Mouse (Mus musculus) E14TG2a.4 (cell line): Measurements from ENCODE around the gene Elavl1.
A peak's percentile ranks its signal among the peaks of the same experiment; 100 is the strongest.

ENCODE experiments used
- H3K27me3 ChIP-seq: 2 replicates; pipeline ENCODE4 v1.6.1; 2014; ENCODE audit warnings: low read length, control low read depth; ENCODE audit not compliant: insufficient read depth
- H3K36me3 ChIP-seq: 2 replicates; pipeline ENCODE4 v1.6.1; 2014; ENCODE audit warnings: low read length, control low read depth; ENCODE audit not compliant: insufficient read depth
- H3K4me1 ChIP-seq: replicated peaks from 2 replicates; pipeline ENCODE4 v1.6.1; 2014; ENCODE audit warnings: low read depth, low read length, control low read depth
- H3K4me3 ChIP-seq: replicated peaks from 2 replicates; pipeline ENCODE4 v1.5.1; 2014; ENCODE audit warnings: mild to moderate bottlenecking, low read length
- H3K9me3 ChIP-seq: 2 replicates; pipeline ENCODE4 v1.6.1; 2014; ENCODE audit warnings: low read length, control low read depth
- CTCF ChIP-seq: conservative IDR thresholded peaks from 2 replicates; pipeline ENCODE4 v1.5.1; 2014; ENCODE audit warnings: low read length
- NANOG ChIP-seq: IDR thresholded peaks from 2 replicates; pipeline ENCODE4 v1.6.1; 2014; ENCODE audit warnings: borderline replicate concordance, low read length, mixed read lengths
- POU5F1 ChIP-seq: IDR thresholded peaks from 2 replicates; pipeline ENCODE4 v1.6.1; 2014; ENCODE audit warnings: low read length, borderline replicate concordance

Gene Elavl1

GRCm38 (mm10) chr8:4324983-4325750 is at the start of gene Elavl1, which contains the start of gene Ccl25:
Gene Elavl1 (minus strand): TSS chr8:4325413.
Gene Ccl25 (plus strand): TSS chr8:4325210.
- Histone ChIP-seq H3K27me3 (no peaks in the 10 kb centered on the region), H3K36me3 (peaks cover 63% of the 10 kb centered on the region), H3K9me3 (no peaks in the 10 kb centered on the region), H3K4me1 (peaks cover 59% of the 10 kb centered on the region), H3K4me3 (peak within 1 kb of the TSS; percentile 94)
- no peak for TF ChIP-seq NANOG
- no peak for TF ChIP-seq POU5F1
- no peak for TF ChIP-seq CTCF

GRCm38 (mm10) chr8:4372657-4373056 is 47.4 kb upstream of the Elavl1 start:
- no peaks in the 10 kb centered on the region; the same call in 1 of the 2 replicates for H3K9me3 ChIP-seq
- no peaks in the 10 kb centered on the region for H3K36me3 ChIP-seq
- peaks cover 15% of the 10 kb centered on the region for H3K4me1 ChIP-seq
- TF ChIP-seq NANOG (no peak), CTCF (peak; percentile 41)
- H3K4me3 ChIP-seq, result no peak overlapping the region
- peaks cover 11% of the 10 kb centered on the region for H3K27me3 ChIP-seq

GRCm38 (mm10) chr8:4370078-4370477 is 44.9 kb upstream of the Elavl1 start:
- Histone ChIP-seq H3K27me3 (peaks cover 11% of the 10 kb centered on the region), H3K4me1 (peaks cover 40% of the 10 kb centered on the region), H3K4me3 (no peak overlapping the region), H3K9me3 (peaks cover 10% of the 10 kb centered on the region), H3K36me3 (no peaks in the 10 kb centered on the region)
- TF ChIP-seq CTCF (peak; percentile 84), POU5F1 (no peak)

- no peak for TF ChIP-seq CTCF
- no peak for TF ChIP-seq POU5F1
- TF ChIP-seq NANOG, result no peak
- peaks cover 11% of the 10 kb centered on the region for H3K27me3 ChIP-seq
- peaks cover 10% of the 10 kb centered on the region for H3K9me3 ChIP-seq
- H3K4me1 ChIP-seq, result peaks cover 53% of the 10 kb centered on the region
- no peaks in the 10 kb centered on the region for H3K36me3 ChIP-seq
- no peak overlapping the region for H3K4me3 ChIP-seq
Observed at GRCm38 (mm10) chr8:4368470-4368869, 43.3 kb upstream of the Elavl1 start.

GRCm38 (mm10) chr8:4367808-4368207 is 42.6 kb upstream of the Elavl1 start:
- Histone ChIP-seq H3K4me3 (no peak overlapping the region), H3K4me1 (peaks cover 53% of the 10 kb centered on the region), H3K9me3 (peaks cover 10% of the 10 kb centered on the region), H3K36me3 (no peaks in the 10 kb centered on the region), H3K27me3 (peaks cover 11% of the 10 kb centered on the region)
- TF ChIP-seq CTCF, result no peak
- no peak for TF ChIP-seq NANOG
- no peak for TF ChIP-seq POU5F1

DNA sequence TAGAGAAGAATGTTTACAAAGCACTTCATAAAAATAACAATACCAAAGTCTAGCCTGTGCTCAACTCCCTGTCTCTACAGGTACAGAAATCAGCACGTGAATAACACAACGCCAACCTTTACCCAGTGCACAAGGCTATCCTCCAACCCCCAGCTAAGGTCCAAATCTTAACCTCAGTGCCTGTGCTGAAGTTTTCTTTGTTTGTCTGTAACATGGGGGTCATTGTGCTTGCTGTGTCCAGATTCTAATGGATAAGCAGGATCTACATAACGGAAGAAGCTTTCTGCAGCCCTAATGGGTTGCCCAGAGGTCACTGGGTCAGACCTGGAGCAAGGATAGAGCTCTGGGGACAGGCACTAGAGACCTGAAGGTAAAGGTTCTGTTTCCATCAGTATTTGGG is 41.0 kb upstream of the Elavl1 start:
- H3K4me3 ChIP-seq, result no peak overlapping the region
- no peaks in the 10 kb centered on the region for H3K36me3 ChIP-seq
- H3K4me1 ChIP-seq, result peaks cover 53% of the 10 kb centered on the region
- peaks cover 10% of the 10 kb centered on the region for H3K9me3 ChIP-seq
- H3K27me3 ChIP-seq, result peaks cover 4% of the 10 kb centered on the region
- no peak for TF ChIP-seq CTCF
- no peak for TF ChIP-seq POU5F1
- peak; percentile 73; the same call in 1 of the 2 replicates for TF ChIP-seq NANOG

GRCm38 (mm10) chr8:4360922-4361321 is 35.7 kb upstream of the Elavl1 start:
- Histone ChIP-seq H3K36me3 (no peaks in the 10 kb centered on the region), H3K4me3 (no peak overlapping the region), H3K9me3 (no peaks in the 10 kb centered on the region), H3K4me1 (peaks cover 46% of the 10 kb centered on the region), H3K27me3 (no peaks in the 10 kb centered on the region)
- no peak for TF ChIP-seq CTCF

DNA sequence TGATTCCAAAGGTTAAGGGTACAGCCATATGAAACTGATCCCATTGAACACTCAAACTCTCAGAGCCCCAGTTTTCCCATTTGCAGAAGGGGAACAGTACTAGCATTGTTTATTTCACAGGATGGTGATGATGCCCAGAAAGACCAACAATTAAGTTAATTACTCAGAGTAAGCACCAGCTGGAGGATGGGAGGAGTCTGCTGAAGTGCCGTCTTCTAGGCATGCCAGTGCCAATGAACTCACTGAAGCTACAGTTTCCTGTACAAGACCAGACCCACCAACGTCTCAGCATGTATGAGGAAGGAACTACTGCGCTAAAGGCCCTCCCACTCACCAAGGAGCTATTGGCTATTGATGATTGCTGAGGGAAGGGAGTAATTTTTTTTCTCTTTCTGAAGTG is 34.1 kb upstream of the Elavl1 start:
- Histone ChIP-seq H3K9me3 (no peaks in the 10 kb centered on the region), H3K4me3 (no peak overlapping the region), H3K27me3 (no peaks in the 10 kb centered on the region), H3K36me3 (no peaks in the 10 kb centered on the region), H3K4me1 (peaks cover 44% of the 10 kb centered on the region)
- TF ChIP-seq POU5F1 (no peak), CTCF (no peak), NANOG (no peak)

- no peaks in the 10 kb centered on the region for H3K36me3 ChIP-seq
- H3K4me1 ChIP-seq, result peaks cover 66% of the 10 kb centered on the region
- H3K4me3 ChIP-seq, result no peak overlapping the region
- TF ChIP-seq NANOG (no peak), POU5F1 (no peak), CTCF (no peak)
- no peaks in the 10 kb centered on the region for H3K27me3 ChIP-seq
- no peaks in the 10 kb centered on the region for H3K9me3 ChIP-seq
Observed at GRCm38 (mm10) chr8:4355455-4355854, 30.2 kb upstream of the Elavl1 start.
